Mouse (Mus musculus): ENCODE measurements at regions not wholly inside any gene's neighbourhood (a gene's known extent, or its start where the extent isn't known, plus 50 kb on each side); places are given as distances from the start of the nearest gene placed in this dataset.
"Not testable (repeated sequence)": the region's sequence is repeated elsewhere in the genome, so short reads cannot be mapped to it uniquely, and the experiment has no call there.

GRCm38 (mm10) chr5:134848981-134849380, 57.6 kb downstream of the Tmem270 start:
- in situ Hi-C loops (cut with MboI, MseI): loop anchor here in 1 of 2 experiments (5.0 kb wide), 1 partner anchor 67 kb away; no protein-coding TSS in a partner anchor

DNA sequence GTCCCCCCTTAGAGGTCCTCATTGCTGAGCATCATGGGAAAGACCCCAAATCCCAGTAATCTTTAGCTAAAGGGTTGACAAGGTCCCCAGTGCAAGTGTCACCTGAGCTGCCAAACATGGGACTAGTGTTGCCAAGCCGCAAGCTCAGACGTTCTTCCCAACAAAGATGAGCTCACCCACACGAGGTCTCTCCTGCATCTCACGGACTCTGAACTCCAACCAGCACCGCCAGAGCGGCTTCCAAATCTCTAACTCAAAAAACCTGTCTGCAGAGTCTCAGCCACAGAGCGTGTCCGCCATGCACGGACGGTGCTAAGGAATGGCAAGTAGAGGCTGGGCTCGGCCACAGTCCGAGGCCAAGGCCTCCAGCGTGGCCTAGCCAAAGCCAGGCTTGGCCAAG, 58.0 kb downstream of the Tmem270 start:
- in situ Hi-C loops (cut with MboI, MseI): loop anchor here in 1 of 2 experiments (5.0 kb wide), 1 partner anchor 66 kb away; no protein-coding TSS in a partner anchor

- in situ Hi-C loops (cut with MboI, MseI): loop anchor here in 1 of 2 experiments (5.0 kb wide), 1 partner anchor 63 kb away; no protein-coding TSS in a partner anchor
Observed at GRCm38 (mm10) chr5:134845416-134845815, 61.1 kb downstream of the Tmem270 start.

GRCm38 (mm10) chr5:134844216-134844615, 62.3 kb downstream of the Tmem270 start:
- in situ Hi-C loops (cut with MboI, MseI): not testable (repeated sequence)

GRCm38 (mm10) chr5:134841205-134841980, 65.1 kb downstream of the Tmem270 start:
- in situ Hi-C loops (cut with MboI, MseI): no loop called here

GRCm38 (mm10) chr5:134836489-134836888, 70.0 kb downstream of the Tmem270 start:
- in situ Hi-C loops (cut with MboI, MseI): no loop called here

- in situ Hi-C loops (cut with MboI, MseI): no loop called here
Observed at GRCm38 (mm10) chr5:134832896-134833295, 73.6 kb downstream of the Tmem270 start.

- in situ Hi-C loops (cut with MboI, MseI): no loop called here
Observed at GRCm38 (mm10) chr5:134817671-134818070, 70.5 kb upstream of the Eln start.

DNA sequence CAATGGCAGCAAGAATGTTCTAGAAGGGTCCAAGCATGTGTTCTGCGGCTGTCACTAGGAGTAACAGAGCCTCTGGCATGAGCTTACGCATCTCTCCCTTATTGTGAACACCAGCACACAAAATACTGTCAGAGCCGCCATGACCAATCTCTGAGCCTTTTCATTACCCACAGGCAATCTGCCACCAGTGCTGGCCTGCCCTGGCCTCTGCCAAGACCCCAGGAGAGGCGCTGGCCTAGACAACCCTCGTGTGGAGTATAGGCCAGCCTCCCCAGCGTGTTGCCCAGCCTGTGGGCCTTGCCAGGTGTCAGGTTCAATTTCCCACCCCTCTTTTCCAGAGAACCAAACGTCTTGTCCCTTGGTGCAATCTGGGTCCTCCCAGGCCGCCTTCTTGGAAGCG, 62.0 kb upstream of the Eln start:
- in situ Hi-C loops (cut with MboI, MseI): no loop called here

GRCm38 (mm10) chr5:134804291-134805049, 57.3 kb upstream of the Eln start:
- in situ Hi-C loops (cut with MboI, MseI): no loop called here

DNA sequence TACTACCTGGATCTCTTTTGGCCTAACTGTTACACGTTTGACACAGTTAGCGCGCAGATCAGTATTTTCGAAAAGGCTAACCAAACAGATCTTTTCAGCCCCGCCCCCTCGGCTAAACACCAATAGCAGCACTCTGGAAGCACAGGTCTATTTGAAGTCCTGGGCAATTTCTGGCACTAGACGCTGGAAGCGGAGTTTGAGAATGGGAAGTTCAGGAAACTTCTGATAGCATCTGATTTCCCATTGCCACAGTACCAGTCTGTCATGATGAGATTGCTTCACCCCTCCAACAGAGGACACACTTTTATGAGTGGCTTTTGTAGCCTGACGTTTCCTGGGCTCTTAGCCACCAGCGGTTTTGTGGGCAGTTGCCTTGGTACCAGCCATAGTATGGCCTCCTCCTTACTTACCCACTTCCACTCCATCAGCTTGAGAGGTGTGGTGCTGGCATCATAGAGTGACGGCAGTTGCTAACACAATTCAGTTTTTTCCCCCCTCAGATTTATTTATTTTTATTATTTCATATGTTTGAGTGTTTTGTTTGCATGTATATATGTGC, 55.1 kb upstream of the Eln start:
- in situ Hi-C loops (cut with MboI, MseI): no loop called here

DNA sequence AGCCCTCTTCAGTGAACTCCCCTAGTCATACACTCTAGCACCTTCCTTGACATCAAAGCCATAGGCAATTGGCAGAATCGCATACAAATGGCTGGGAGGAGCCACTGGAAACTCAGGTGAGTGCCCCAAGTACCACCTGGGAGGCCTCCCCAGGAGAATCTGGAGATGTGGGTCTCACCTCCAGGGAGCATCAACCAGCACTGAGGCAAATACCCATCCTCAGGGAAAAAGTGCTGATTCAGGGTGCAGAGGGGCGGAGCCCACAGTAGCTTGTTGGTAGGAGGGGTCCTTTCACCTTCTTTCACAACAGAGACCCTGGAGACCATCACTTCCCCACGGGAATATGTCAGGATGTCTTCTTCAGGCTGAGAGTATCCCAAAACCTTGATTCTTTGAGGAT, 53.4 kb upstream of the Eln start:
- in situ Hi-C loops (cut with MboI, MseI): no loop called here

DNA sequence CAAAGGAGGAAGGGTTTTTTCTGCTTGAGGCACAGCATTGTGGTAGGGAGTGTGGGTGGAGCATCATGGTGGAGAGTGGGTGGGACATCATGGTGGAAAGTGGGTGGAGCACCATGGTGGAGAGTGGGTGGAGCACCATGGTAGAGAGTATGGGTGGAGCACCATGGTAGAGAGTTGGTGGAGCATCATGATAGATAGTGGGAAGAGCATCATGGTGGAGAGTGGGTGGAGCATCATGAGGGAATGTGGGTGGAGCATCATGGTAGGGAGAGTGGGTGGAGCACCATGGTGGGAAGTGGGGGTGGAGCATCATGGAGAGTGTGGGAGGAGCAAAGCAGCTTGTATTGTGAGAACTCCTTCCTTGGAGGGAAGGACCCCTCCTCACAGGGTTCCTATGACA, 52.8 kb upstream of the Eln start:
- in situ Hi-C loops (cut with MboI, MseI): loop anchor here in 1 of 2 experiments (25.0 kb wide), 1 partner anchor 87 kb away; no protein-coding TSS in a partner anchor

DNA sequence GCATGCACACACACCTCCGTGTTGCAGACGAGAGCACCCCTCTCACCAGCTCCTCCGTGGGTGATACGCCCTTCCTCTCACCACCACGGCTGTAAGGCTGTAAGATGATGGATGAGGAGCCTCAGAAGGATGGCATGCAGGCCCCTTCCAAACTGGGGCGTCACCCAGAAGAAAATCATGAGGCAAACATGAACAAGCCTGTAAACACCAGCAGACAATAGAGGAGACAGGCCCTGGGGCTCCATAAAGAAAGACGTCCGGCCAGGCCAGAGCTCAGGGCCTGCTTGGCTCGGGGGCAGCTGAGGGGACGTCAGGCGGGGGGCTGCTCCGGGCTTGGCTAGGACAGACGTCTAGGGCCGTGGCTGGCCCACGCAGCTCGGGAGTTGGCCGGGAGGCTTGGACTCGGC, 50.6 kb upstream of the Eln start:
- in situ Hi-C loops (cut with MboI, MseI): loop anchor here in 1 of 2 experiments (25.0 kb wide), 1 partner anchor 90 kb away; no protein-coding TSS in a partner anchor

Measured in T-helper 17 cell (primary cell).